14 mouse cellular contexts compared by ENCODE assay signal in the genomic region with DNA sequence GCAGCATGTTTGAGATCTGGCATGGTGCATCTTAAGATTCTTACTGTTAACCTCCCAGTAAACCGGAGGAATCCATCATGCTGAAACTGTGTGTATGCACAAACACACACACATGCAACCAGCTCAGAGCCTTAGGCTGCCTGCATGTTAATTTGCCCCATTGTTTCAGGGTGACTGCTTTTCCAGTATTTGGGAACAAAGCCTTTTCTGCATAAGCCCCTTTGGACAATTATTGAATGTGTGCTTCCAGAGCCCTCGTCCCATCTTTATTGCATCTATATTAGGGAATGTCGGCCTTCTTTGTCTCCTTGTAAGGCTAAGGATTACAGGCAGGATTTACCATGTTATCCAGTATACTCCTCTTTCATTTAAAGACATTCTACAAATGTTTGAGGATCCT.
A peak's percentile ranks its signal among the peaks of the same experiment; 100 is the strongest.
DNase-seq lines count a peak whose midpoint lies in the region; ATAC-seq and TF ChIP-seq lines count a peak whose summit lies in the region.
"Had no signal": no experiment of that assay in that cellular context is flagged by ENCODE, and none has a peak within 500 bp of the region (broad histone marks: within the 10 kb centered on the region; RNA-seq: fewer than 3 reads in every experiment).

No protein-coding gene starts in this region.

- no peaks in the 10 kb centered on the region for H3K9me3 ChIP-seq in hindbrain, embryonic 11.5 days (ENCODE audit: control insufficient read depth, low read length)
- no peaks in the 10 kb centered on the region for H3K9me3 ChIP-seq in hindbrain, embryonic 14.5 days (ENCODE audit: control insufficient read depth, low read length)
- H3K9me3 ChIP-seq: liver, embryonic 15.5 days had no signal

- no peak overlapping the region for H3K4me2 ChIP-seq in hindbrain, embryonic 11.5 days (replicated peaks; ENCODE audit: low read depth, low read length)
- H3K4me2 ChIP-seq in hindbrain, embryonic 14.5 days (replicated peaks) = no peak overlapping the region
- H3K4me2 ChIP-seq: liver, embryonic 15.5 days had no signal

- H3K27ac ChIP-seq in hindbrain, embryonic 11.5 days (ENCODE audit: low read depth, low read length) = no peak overlapping the region
- H3K27ac ChIP-seq in hindbrain, embryonic 14.5 days = no peak overlapping the region
- H3K27ac ChIP-seq: liver, embryonic 15.5 days had no signal

- H3K4me3 ChIP-seq in hindbrain, embryonic 11.5 days (ENCODE audit: low read depth, low read length) = no peak overlapping the region
- no peak overlapping the region for H3K4me3 ChIP-seq in hindbrain, embryonic 14.5 days (replicated peaks; ENCODE audit: low read length)
- H3K4me3 ChIP-seq: erythroblast, embryonic 14.5 days; liver, embryonic 15.5 days had no signal

- peak; percentile 26 for DNase-seq in hindbrain, embryonic 11.5 days (ENCODE audit: low spot score)
- no peak for DNase-seq in hindbrain, embryonic 14.5 days (ENCODE audit: low spot score)
- peak; percentile 27 for DNase-seq in Muller cell, postnatal 12 days (ENCODE audit: inconsistent ontology term)
- peak; percentile 53 for DNase-seq in brain, embryonic 14.5 days (ENCODE audit: low read depth)
- peak; percentile 72 for DNase-seq in retina, embryonic 14.5 days (ENCODE audit: low spot score)
- no peak for DNase-seq in adipocyte (ENCODE audit: low spot score)
- no peak for DNase-seq in urinary bladder, postnatal 36 days (ENCODE audit: low spot score in 2 of 2)
- DNase-seq: cerebellum, adult 9-10 months; gastrocnemius, postnatal 25 days; right cerebral cortex, postnatal 4 days; thymus, adult 2 months had no signal

- no peak for TF ChIP-seq CTCF in brain, embryonic 14.5 days (IDR thresholded peaks at IDR 0.05; ENCODE audit: borderline replicate concordance, extremely low read depth, insufficient read depth, insufficient read length)

- ATAC-seq in hindbrain, embryonic 11.5 days (ENCODE audit: low FRiP score) = peak; percentile 77; the same call in 1 of the 2 replicates
- no peak for ATAC-seq in hindbrain, embryonic 14.5 days (ENCODE audit: low FRiP score)
- ATAC-seq: lung, postnatal 0 days had no signal

- H3K27me3 ChIP-seq in hindbrain, embryonic 11.5 days (ENCODE audit: control insufficient read depth, insufficient read depth, low read length) = no peaks in the 10 kb centered on the region
- no peaks in the 10 kb centered on the region for H3K27me3 ChIP-seq in hindbrain, embryonic 14.5 days (ENCODE audit: control insufficient read depth, insufficient read depth, low read length)
- H3K27me3 ChIP-seq: liver, embryonic 15.5 days had no signal

- 48% methylated on average over 3 of the region's 3 CpGs for WGBS in hindbrain, embryonic 11.5 days
- 25% methylated on average over 3 of the region's 3 CpGs for WGBS in hindbrain, embryonic 14.5 days

- no peak overlapping the region for H3K9ac ChIP-seq in hindbrain, embryonic 11.5 days (ENCODE audit: low read depth, low read length)
- no peak overlapping the region for H3K9ac ChIP-seq in hindbrain, embryonic 14.5 days
- H3K9ac ChIP-seq: liver, embryonic 15.5 days had no signal

- no peaks in the 10 kb centered on the region for H3K36me3 ChIP-seq in hindbrain, embryonic 11.5 days (ENCODE audit: control insufficient read depth, insufficient read depth, low read length)
- no peaks in the 10 kb centered on the region for H3K36me3 ChIP-seq in hindbrain, embryonic 14.5 days (replicated peaks; ENCODE audit: control insufficient read depth, insufficient read depth)
- H3K36me3 ChIP-seq: liver, embryonic 15.5 days had no signal

- no peaks in the 10 kb centered on the region for H3K4me1 ChIP-seq in hindbrain, embryonic 11.5 days (replicated peaks; ENCODE audit: control insufficient read depth, insufficient read depth, low read length)
- H3K4me1 ChIP-seq in hindbrain, embryonic 14.5 days (replicated peaks; ENCODE audit: control insufficient read depth, insufficient read depth, low read length) = no peaks in the 10 kb centered on the region
- H3K4me1 ChIP-seq: liver, embryonic 15.5 days had no signal

- TF ChIP-seq POLR2A in brain, embryonic 14.5 days (IDR thresholded peaks at IDR 0.05; ENCODE audit: borderline replicate concordance, extremely low read depth, insufficient read depth, insufficient read length, poor library complexity, severe bottlenecking) = no peak

Comparison
In these comparisons a context has a peak if more than half of its experiments do, and no peak if none do; other contexts are left out.
1. DNase-seq: peak in hindbrain, embryonic 11.5 days (single experiment), Muller cell, postnatal 12 days (single experiment), brain, embryonic 14.5 days (single experiment) and retina, embryonic 14.5 days (single experiment); none in hindbrain, embryonic 14.5 days (single experiment), adipocyte (single experiment) and urinary bladder, postnatal 36 days (0 of 2).